Mouse (Mus musculus): ENCODE results near the gene Plxnb1. TPM values are rescaled to one million over a fixed set of nuclear protein-coding genes. Genes with fewer than 3 reads are reported as not detected.

Gene Plxnb1
- total RNA-seq, 2 experiments from 2014 or later = not detected

- no peak for ATAC-seq (replicated peaks; ENCODE audit: low FRiP score, poor library complexity, severe bottlenecking)
Observed at GRCm38 (mm10) chr9:109098969-109099368, 3.8 kb downstream of the Plxnb1 start.

DNA sequence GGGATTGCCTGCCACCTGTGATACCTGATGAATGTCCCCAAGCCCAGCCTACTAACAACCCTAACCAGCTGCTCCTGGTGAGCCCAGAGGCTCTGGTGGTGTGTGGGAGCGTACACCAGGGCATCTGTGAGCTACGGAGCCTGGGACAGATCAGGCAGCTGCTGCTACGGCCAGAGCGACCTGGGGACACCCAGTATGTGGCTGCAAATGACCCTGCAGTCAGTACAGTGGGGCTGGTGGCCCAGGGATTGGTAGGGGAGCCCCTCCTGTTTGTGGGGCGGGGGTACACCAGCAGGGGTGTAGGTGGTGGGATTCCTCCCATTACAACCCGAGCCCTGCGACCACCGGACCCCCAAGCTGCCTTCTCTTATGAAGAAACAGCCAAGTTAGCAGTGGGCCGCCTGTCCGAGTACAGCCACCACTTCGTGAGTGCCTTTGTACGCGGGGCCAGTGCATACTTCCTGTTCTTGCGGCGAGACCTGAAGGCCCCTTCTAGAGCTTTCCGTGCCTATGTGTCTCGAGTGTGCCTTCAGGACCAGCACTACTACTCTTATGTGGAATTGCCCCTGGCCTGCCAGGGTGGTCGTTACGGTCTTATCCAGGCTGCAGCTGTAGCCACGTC, 5.2 kb downstream of the Plxnb1 start:
- ATAC-seq (replicated peaks; ENCODE audit: low FRiP score, poor library complexity, severe bottlenecking) = no peak

DNA sequence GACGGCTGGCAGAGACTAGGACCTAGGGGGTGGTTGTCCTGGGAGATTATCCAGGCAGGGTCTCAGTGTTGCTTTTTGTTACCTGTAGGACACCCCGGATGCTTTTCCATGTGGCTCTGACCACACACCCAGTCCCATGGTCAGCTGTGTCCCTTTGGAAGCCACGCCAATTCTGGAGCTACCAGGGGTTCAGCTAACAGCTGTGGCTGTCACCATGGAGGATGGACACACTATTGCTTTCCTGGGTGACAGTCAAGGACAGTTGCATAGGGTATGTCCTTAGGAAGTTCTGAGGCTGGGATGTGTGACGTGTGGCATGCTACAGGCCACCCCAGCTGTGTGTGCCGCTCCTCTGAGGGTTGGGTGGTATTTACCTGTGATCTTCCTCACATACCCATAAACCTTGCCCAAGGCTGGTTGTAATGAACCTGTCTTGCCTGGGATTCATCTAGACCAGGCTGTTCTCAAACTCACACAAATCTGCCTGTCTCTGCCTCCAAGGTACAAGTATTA, 6.8 kb downstream of the Plxnb1 start:
- no peak for ATAC-seq (replicated peaks; ENCODE audit: low FRiP score, poor library complexity, severe bottlenecking)

DNA sequence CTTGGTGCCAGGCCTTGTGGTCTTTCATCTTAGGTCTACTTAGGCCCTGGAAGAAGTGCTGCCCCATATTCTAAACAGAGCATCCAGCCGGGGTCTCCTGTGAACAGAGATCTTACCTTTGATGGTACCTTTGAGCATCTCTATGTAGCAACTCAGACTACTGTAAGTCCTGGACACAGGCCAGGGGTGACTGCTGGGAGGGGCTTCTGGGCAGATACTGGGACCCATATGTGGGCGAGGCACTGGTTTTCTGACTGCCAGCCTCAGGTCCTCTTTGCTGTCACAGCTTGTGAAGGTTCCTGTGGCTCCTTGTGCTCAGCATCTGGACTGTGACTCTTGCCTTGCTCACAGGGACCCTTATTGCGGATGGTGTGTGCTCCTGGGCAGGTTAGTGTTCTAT, 7.4 kb downstream of the Plxnb1 start:
- no peak for ATAC-seq (replicated peaks; ENCODE audit: low FRiP score, poor library complexity, severe bottlenecking)

DNA sequence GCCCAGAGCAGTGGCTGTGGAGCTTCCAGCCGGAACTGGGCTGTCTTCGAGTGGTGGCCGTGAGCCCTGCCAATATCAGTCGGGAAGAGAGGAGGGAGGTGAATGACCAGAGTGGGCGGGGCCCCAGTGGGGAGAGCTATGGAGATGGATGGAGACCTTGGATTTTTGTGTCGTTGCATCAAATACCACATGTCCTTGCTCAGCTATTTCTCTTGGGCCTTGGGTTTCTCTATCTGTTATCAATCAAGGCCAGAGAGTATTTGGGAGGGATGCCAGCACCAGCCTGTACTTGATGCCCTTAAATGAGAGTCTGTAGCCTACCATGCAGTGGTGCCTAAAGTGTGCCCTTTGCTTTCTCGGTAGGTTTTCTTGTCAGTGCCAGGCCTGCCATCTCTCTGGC, 8.1 kb downstream of the Plxnb1 start:
- no peak for ATAC-seq (replicated peaks; ENCODE audit: low FRiP score, poor library complexity, severe bottlenecking)

DNA sequence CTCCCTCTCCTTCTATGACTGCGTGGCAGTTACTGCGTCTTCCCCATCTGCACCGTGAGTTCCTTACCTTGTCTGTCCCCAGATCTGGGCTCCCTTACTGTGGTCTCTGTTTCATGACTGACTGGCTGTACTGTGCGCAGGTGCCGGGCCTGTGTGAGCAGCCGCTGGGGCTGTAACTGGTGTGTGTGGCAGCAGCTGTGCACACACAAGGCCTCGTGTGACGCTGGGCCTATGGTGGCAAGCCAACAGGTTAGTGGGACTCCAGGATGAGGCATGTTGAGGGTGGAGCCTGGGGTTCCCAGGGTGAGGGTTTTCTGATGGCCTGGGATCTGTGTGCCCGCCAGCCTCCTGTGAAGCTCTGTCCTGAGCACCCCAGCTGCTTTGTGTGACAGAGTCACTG, 8.9 kb downstream of the Plxnb1 start:
- ATAC-seq (replicated peaks; ENCODE audit: low FRiP score, poor library complexity, severe bottlenecking) = no peak

DNA sequence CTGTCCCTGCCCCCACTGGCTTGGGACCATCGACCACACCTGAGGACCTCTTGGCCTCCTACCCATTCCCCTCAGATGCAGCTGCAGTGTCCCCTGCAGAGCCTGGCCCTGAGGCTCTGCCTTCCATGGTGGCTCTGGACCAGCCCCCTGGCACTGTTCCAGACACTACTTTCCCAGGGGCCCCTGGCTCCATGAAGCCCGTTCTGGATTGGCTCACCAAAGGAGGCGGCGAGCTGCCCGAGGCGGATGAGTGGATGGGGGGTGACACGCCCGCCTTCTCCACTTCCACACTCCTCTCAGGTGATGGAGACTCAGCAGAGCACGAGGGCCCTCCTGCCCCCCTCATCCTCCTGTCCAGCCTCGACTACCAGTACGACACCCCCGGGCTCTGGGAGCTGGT, 9.8 kb downstream of the Plxnb1 start:
- no peak for ATAC-seq (replicated peaks; ENCODE audit: low FRiP score, poor library complexity, severe bottlenecking)

DNA sequence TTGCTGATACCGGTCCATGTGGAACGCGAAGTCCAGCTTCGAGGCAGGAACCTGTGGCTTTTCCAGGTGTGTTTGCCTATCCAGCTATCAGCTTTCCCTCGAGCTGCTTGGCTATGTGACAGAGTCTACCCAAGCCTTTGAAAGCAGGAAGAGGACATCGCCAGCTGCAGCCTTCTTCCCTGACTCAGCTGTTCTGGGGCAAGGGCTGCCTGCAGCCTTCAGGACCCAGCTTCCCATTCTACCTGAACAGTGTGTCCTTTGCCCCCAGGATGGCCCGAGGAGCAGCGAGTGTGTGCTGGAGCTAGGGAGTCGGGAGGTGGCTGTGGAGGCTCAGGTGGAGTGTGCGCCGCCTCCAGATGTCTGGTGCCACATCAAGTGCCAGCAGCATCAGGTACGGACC, 10.5 kb downstream of the Plxnb1 start:
- no peak for ATAC-seq (replicated peaks; ENCODE audit: low FRiP score, poor library complexity, severe bottlenecking)

DNA sequence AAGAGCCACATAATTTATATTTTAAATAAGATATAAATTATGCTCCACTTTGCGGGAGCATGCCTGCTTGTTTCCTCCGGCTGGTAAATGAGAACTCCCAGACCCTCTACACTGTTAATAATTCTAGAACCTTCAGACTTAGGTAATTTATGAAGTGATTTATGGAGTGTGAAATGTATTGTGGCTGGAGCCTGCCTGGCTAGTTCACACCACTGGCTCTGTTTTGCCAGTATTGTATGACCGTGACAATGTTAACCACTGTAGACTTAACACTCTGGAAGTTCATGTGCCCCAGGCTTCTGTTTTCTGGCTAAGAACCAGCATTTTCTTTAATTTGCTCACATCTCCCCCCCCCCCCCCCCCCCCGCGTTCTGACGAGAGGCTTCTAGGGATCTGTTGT, 12.2 kb downstream of the Plxnb1 start:
- ATAC-seq (replicated peaks; ENCODE audit: low FRiP score, poor library complexity, severe bottlenecking) = no peak

GRCm38 (mm10) chr9:109110240-109110639, 15.1 kb downstream of the Plxnb1 start:
- no peak for ATAC-seq (replicated peaks; ENCODE audit: low FRiP score, poor library complexity, severe bottlenecking)

DNA sequence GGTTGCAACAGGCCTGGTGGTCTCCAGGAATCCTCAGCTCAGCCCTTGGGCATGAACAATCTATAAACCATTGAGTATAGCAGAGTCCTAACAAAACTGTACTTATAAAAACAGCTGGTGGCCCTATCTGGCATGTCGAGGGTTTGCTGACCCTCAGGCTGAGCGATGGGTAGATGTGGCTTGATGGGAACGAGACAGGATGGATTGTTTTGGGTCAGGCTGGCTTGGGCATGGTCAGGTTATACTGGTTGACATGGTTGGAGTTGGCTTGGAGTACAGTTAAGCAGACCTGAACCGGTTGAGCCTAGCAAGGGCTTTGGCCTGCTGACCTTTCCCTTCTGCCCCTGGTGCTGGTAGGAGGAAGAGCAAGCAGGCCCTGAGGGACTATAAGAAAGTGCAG, 15.9 kb downstream of the Plxnb1 start:
- ATAC-seq (replicated peaks; ENCODE audit: low FRiP score, poor library complexity, severe bottlenecking) = no peak

DNA sequence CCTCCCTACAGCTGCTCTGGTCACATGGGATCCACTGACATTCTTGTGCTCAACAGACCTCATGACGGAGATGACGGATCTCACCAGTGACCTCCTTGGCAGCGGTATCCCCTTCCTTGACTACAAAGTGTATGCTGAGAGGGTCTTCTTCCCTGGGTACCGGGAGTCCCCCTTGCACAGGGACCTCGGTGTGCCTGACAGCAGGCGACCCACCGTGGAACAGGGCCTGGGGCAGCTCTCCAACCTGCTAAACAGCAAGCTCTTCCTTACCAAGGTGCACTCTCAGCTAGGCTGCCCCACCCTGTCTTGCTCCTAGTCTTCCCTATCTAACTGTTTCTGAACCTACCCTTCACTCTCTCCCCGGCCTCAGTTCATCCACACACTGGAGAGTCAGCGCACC, 16.4 kb downstream of the Plxnb1 start:
- no peak for ATAC-seq (replicated peaks; ENCODE audit: low FRiP score, poor library complexity, severe bottlenecking)

DNA sequence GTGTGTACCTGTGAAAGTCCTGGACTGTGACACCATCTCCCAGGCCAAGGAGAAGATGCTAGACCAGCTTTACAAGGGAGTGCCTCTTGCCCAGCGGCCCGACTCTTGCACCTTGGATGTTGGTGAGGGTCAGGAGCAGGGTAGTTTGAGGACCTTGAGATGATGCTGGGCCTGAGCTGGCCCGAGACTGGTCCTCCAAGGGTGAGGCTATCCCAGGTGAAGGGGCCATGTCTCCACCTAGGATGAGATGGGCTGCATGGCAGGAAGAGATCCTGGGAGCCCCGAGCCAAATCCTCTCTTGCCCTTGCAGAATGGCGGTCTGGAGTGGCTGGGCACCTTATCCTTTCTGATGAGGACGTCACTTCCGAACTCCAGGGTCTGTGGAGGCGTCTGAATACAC, 18.1 kb downstream of the Plxnb1 start:
- no peak for ATAC-seq (replicated peaks; ENCODE audit: low FRiP score, poor library complexity, severe bottlenecking)

DNA sequence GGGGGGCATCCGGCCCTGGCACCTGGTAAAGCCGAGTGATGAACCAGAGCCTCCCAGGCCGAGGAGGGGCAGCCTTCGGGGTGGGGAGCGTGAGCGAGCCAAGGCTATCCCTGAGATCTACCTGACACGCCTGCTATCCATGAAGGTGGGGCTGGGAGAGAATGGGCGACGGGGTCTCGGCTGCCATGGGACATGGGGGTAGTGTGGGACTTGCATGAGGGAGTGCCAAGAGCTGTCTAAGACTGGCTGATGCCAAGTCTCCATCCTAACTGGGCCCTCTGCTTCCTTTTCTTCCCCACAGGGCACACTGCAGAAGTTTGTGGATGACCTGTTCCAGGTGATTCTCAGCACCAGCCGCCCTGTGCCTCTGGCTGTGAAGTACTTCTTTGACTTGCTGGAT, 19.1 kb downstream of the Plxnb1 start:
- no peak for ATAC-seq (replicated peaks; ENCODE audit: low FRiP score, poor library complexity, severe bottlenecking)

GRCm38 (mm10) chr9:109114871-109115270, 19.7 kb downstream of the Plxnb1 start:
- no peak for ATAC-seq (replicated peaks; ENCODE audit: low FRiP score, poor library complexity, severe bottlenecking)

DNA sequence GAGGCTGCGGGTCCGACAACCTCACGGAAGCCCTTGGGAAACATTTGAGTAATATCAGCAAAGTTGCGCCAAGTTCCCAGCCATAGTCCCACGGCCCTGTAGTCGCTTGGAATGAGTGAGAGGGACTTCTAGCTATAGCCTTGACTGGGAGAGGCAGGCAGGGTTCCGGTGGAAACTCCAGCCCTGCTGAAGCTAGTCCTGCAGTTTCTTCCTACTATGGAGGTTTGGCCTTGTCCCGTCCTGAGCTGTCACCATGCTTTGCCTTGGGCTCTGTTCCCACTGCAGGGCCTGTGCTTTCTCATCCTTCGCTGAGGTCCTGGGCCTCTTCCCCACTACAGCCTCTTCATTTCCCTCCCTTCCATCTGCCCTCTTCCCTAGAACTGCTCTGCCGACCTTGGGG, 21.0 kb downstream of the Plxnb1 start:
- no peak for ATAC-seq (replicated peaks; ENCODE audit: low FRiP score, poor library complexity, severe bottlenecking)

DNA sequence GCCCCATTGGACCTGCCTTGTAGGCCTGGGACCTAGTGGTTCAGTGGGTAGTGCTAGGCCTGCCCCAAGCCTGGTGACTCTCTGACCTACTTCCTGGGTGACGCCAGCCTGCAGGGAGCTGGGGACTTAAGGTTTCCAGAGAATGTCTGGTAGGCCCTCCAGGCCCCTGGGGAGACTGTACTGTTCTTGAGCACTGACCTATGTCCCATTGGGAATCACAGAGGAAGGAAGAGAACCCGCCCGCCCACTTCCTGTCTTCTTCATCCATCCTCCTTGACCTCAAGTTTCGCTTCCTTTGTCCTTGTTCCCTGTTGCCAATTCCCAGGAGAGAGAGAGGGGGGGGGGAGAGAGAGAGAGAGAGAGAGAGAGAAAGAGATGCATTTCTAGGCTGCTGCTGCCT, 22.9 kb downstream of the Plxnb1 start:
- ATAC-seq (replicated peaks; ENCODE audit: low FRiP score, poor library complexity, severe bottlenecking) = no peak

GRCm38 (mm10) chr9:109119571-109119970, 24.4 kb downstream of the Plxnb1 start:
- no peak for ATAC-seq (replicated peaks; ENCODE audit: low FRiP score, poor library complexity, severe bottlenecking)

- no peak for ATAC-seq (replicated peaks; ENCODE audit: low FRiP score, poor library complexity, severe bottlenecking)
Observed at GRCm38 (mm10) chr9:109120956-109121355, 25.8 kb downstream of the Plxnb1 start.

GRCm38 (mm10) chr9:109122553-109123085, 27.4 kb downstream of the Plxnb1 start:
- ATAC-seq (replicated peaks; ENCODE audit: low FRiP score, poor library complexity, severe bottlenecking) = no peak

- ATAC-seq (replicated peaks; ENCODE audit: low FRiP score, poor library complexity, severe bottlenecking) = no peak
Observed at GRCm38 (mm10) chr9:109123266-109123665, 28.1 kb downstream of the Plxnb1 start.

DNA sequence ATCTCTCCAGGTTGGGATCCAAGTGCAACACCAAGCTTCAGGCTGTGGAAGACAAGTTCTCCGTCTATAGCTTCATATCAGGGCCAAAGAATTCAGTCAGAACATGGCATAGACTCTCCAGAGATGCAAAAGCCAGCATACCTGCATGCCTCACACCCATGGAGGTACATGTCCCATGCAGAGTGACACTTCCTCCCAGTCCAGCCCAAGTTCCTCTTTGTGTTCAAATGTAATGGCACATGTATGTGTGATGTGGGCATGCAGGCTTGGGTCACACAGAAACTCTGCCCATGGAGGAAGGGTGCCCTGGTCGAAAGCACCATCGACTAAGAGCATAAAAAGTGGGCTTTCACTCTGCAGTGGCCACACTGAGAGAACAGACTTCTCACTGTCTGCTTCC, 29.0 kb downstream of the Plxnb1 start:
- ATAC-seq (replicated peaks; ENCODE audit: low FRiP score, poor library complexity, severe bottlenecking) = no peak

Measured in erythroblast, adult 5-6 weeks (primary cell).